Mouse (Mus musculus) heart, embryonic 13.5 days (tissue): ENCODE measurements around the gene Coa5. TPM values are rescaled to one million over a fixed set of nuclear protein-coding genes. Genes with fewer than 3 reads are reported as not detected.
A peak's percentile ranks its signal among the peaks of the same experiment; 100 is the strongest.

ENCODE experiments used
- ATAC-seq: fragments of 200-750 bp; cut with Nextera tagmentation; 2 replicates; pipeline ENCODE4 v1.8.0; 2017; ENCODE audit warnings: moderate TSS enrichment; ENCODE audit not compliant: insufficient number of reproducible peaks, low FRiP score, low TSS enrichment; ENCODE audit errors: extremely low read depth
- H3K27ac ChIP-seq: fragments of 300-500 bp; sonication (generic); replicated peaks from 2 replicates; pipeline ENCODE4 v1.5.1; 2015; ENCODE audit warnings: moderate library complexity, mild to moderate bottlenecking, inconsistent platforms
- H3K27me3 ChIP-seq: fragments of 300-500 bp; sonication (generic); replicated peaks from 2 replicates; pipeline ENCODE4 v1.6.1; 2015; ENCODE audit warnings: mild to moderate bottlenecking, inconsistent platforms
- H3K36me3 ChIP-seq: fragments of 300-500 bp; sonication (generic); 2 replicates; pipeline ENCODE4 v1.6.1; 2015; ENCODE audit warnings: mild to moderate bottlenecking, inconsistent platforms
- H3K4me1 ChIP-seq: fragments of 300-500 bp; sonication (generic); 2 replicates; pipeline ENCODE4 v1.6.1; 2015; ENCODE audit warnings: inconsistent platforms
- H3K4me2 ChIP-seq: fragments of 300-500 bp; sonication (generic); 2 replicates; pipeline ENCODE4 v1.6.1; 2015; ENCODE audit warnings: inconsistent platforms, mild to moderate bottlenecking, moderate library complexity
- H3K4me3 ChIP-seq: fragments of 300-500 bp; sonication (generic); 2 replicates; pipeline ENCODE4 v1.5.1; 2015; ENCODE audit warnings: moderate library complexity, mild to moderate bottlenecking, inconsistent platforms
- H3K9ac ChIP-seq: fragments of 300-500 bp; sonication (generic); 2 replicates; pipeline ENCODE4 v1.6.1; 2015; ENCODE audit warnings: inconsistent platforms, mild to moderate bottlenecking, moderate library complexity
- H3K9me3 ChIP-seq: fragments of 300-500 bp; sonication (generic); 2 replicates; pipeline ENCODE4 v1.6.1; 2016; ENCODE audit warnings: inconsistent platforms
- WGBS: fragments of 180-500 bp; shearing (Covaris S2); methylation state at CpG from one replicate; pipeline ENCODE4 v1.1.7; 2015; ENCODE audit warnings: mixed read lengths; 5-methylcytosine and 5-hydroxymethylcytosine counted together
- polyA plus RNA-seq: library from polyadenylated mRNA; unstranded; fragments of >200 nt; fragmentation: Nextera tagmentation; extraction: Ambion mirVana; gene quantifications from 2 replicates; pipeline ENCODE4 v1.2.1, GENCODE M21; 2015

Coa5 gene
- polyA plus RNA-seq, 1 experiment from 2014 or later, result 56.8 TPM

- H3K4me1 ChIP-seq, result peaks cover 28% of the 10 kb centered on the region
- H3K4me2 ChIP-seq, result no peak overlapping the region
- H3K27ac ChIP-seq, result no peak overlapping the region
- H3K27me3 ChIP-seq, result no peaks in the 10 kb centered on the region
- H3K4me3 ChIP-seq, result no peak overlapping the region
- H3K9ac ChIP-seq, result no peak overlapping the region
- no peak for ATAC-seq
- peaks cover 42% of the 10 kb centered on the region for H3K36me3 ChIP-seq
- no peaks in the 10 kb centered on the region for H3K9me3 ChIP-seq
- WGBS, result 89% methylated on average over 1 of the region's 1 CpGs
These were observed 33.4 kb downstream of the Coa5 start for GRCm38 (mm10) chr1:37396481-37396880.

DNA sequence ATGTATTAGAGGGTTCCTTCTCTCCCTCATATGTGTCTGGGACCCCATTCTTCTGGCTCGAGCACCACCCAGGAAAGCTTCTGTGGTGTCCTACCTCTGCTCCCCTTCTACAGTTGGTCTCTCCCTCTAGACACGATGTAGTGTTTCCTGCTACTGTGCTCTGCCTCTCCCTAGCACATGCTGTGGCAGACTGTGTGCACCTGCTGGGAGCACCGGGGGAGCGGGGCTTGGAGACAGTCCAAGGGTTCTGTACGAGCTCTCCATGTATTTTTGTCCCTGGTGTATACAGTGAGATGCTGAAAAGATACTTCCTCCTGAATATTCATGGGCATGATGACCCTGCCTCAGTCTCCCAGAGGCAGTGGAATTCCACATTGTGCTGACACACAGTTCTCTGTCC lies 36.7 kb downstream of the Coa5 start:
- Histone ChIP-seq H3K4me1 (peaks cover 9% of the 10 kb centered on the region), H3K27me3 (no peaks in the 10 kb centered on the region), H3K27ac (no peak overlapping the region), H3K9me3 (no peaks in the 10 kb centered on the region), H3K4me2 (no peak overlapping the region), H3K36me3 (peaks cover 62% of the 10 kb centered on the region), H3K9ac (no peak overlapping the region), H3K4me3 (no peak overlapping the region)
- WGBS, result 58% methylated on average over 5 of the region's 5 CpGs
- ATAC-seq, result no peak

DNA sequence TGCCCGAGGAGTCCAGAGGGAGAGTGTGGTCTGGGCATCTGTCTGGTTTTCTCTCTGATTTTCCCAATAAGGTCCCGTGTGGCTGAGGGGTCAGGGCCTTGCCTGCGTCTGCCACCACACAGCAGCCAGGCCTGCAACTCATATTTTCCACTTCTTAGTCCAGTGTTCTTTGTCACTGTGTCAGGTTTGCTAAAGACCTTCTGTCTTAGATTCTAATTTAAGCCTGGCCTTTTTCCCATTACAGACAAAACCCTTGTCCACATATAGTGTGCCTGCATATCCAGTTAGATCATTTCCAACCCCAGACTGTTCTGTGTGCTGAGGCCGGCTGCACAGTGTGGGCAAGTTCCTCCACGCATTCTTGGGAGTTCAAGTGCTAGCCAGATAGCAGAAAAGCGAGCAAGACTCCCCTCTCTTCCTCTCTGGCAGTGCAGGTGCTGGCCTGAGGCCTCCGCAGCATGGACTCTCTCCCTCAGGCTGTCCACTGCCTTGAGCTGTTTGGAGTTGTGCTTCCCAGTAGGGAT lies 43.4 kb downstream of the Coa5 start:
- Histone ChIP-seq H3K4me1 (peaks cover 57% of the 10 kb centered on the region), H3K27ac (peak overlapping the region; percentile 92), H3K9me3 (no peaks in the 10 kb centered on the region), H3K27me3 (no peaks in the 10 kb centered on the region), H3K36me3 (peaks cover 29% of the 10 kb centered on the region), H3K9ac (peak overlapping the region; percentile 50; the same call in 1 of the 2 replicates), H3K4me2 (no peak overlapping the region), H3K4me3 (no peak overlapping the region)
- peak; percentile 49; the same call in 1 of the 2 replicates for ATAC-seq
- WGBS, result 26% methylated on average over 7 of the region's 7 CpGs

- H3K4me3 ChIP-seq, result no peak overlapping the region
- no peak overlapping the region for H3K9ac ChIP-seq
- H3K27ac ChIP-seq, result peak overlapping the region; percentile 78
- H3K4me2 ChIP-seq, result no peak overlapping the region
- H3K36me3 ChIP-seq, result peaks cover 23% of the 10 kb centered on the region
- H3K27me3 ChIP-seq, result no peaks in the 10 kb centered on the region
- H3K4me1 ChIP-seq, result peaks cover 58% of the 10 kb centered on the region
- no peak; the same call in 1 of the 2 replicates for ATAC-seq
- H3K9me3 ChIP-seq, result no peaks in the 10 kb centered on the region
- WGBS, result 46% methylated on average over 3 of the region's 3 CpGs
These were observed 45.6 kb downstream of the Coa5 start for GRCm38 (mm10) chr1:37384304-37384703.

- Histone ChIP-seq H3K27ac (no peak overlapping the region), H3K9ac (no peak overlapping the region), H3K27me3 (no peaks in the 10 kb centered on the region), H3K36me3 (peaks cover 36% of the 10 kb centered on the region), H3K4me1 (peaks cover 37% of the 10 kb centered on the region), H3K4me2 (no peak overlapping the region), H3K9me3 (no peaks in the 10 kb centered on the region), H3K4me3 (no peak overlapping the region)
- ATAC-seq, result no peak
- 79% methylated on average over 5 of the region's 5 CpGs for WGBS
These were observed 49.0 kb downstream of the Coa5 start for GRCm38 (mm10) chr1:37380913-37381312.

DNA sequence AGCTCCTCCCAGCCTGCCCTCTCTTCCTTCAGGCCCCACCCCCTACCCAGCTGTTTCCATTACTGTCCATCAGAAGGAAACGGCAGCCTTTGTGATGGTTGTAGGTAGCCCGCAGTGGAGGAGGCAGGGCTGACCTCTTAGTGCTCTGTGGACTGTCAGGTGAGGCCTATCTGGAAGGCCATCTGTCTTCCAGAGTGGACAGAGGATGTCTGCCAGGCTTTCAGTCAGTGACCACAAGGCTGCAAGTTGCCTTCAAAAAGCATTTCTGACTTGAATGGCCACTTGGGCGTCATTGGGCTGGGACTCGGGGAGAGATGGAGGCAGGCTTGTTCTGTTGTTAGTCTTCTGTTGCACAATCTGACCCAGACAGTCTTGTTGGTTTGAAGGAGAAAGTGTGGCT lies 50.4 kb downstream of the Coa5 start:
- H3K4me3 ChIP-seq, result no peak overlapping the region
- peaks cover 44% of the 10 kb centered on the region for H3K36me3 ChIP-seq
- 54% methylated on average over 4 of the region's 4 CpGs for WGBS
- no peak overlapping the region for H3K4me2 ChIP-seq
- no peak overlapping the region for H3K9ac ChIP-seq
- H3K27ac ChIP-seq, result no peak overlapping the region
- no peak for ATAC-seq
- peaks cover 24% of the 10 kb centered on the region for H3K4me1 ChIP-seq
- H3K9me3 ChIP-seq, result no peaks in the 10 kb centered on the region
- H3K27me3 ChIP-seq, result no peaks in the 10 kb centered on the region

- no peak overlapping the region for H3K9ac ChIP-seq
- no peaks in the 10 kb centered on the region for H3K9me3 ChIP-seq
- H3K27me3 ChIP-seq, result no peaks in the 10 kb centered on the region
- 90% methylated on average over 5 of the region's 5 CpGs for WGBS
- H3K36me3 ChIP-seq, result peaks cover 46% of the 10 kb centered on the region
- no peak overlapping the region for H3K4me3 ChIP-seq
- no peak for ATAC-seq
- H3K4me1 ChIP-seq, result peaks cover 10% of the 10 kb centered on the region; the same call in 1 of the 2 replicates
- H3K4me2 ChIP-seq, result no peak overlapping the region
- no peak overlapping the region for H3K27ac ChIP-seq
These were observed 51.8 kb downstream of the Coa5 start for GRCm38 (mm10) chr1:37378095-37378494.

DNA sequence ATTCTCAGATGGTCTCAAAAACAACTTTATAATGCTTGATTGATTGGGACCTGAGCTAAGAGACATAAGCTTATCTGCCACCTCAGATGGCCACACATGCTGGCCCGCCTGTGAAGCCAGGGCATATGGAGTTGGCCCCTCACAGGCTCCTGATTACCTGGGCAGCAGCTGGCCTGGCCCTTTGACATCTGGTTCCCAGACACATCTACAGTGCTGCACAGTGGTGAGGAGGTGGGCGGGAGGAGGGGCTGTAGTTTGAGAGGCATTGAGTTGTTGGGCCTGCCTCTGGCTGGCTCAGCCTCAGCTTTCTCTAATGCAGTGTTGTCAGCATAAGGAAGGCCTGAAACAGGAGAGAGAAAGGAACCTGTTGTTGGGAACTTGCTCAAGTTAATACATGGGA lies 53.2 kb downstream of the Coa5 start:
- WGBS, result 78% methylated on average over 2 of the region's 2 CpGs
- H3K4me1 ChIP-seq, result 0 out of 2 replicates have a peak, but pooled peaks cover 3% of the 10 kb centered on the region
- H3K27ac ChIP-seq, result no peak overlapping the region
- no peak overlapping the region for H3K4me2 ChIP-seq
- no peak overlapping the region for H3K4me3 ChIP-seq
- H3K9me3 ChIP-seq, result no peaks in the 10 kb centered on the region
- no peaks in the 10 kb centered on the region for H3K27me3 ChIP-seq
- ATAC-seq, result no peak
- no peak overlapping the region for H3K9ac ChIP-seq
- peaks cover 52% of the 10 kb centered on the region for H3K36me3 ChIP-seq

GRCm38 (mm10) chr1:37376177-37376576 lies 53.7 kb downstream of the Coa5 start:
- no peak overlapping the region for H3K4me2 ChIP-seq
- no peaks in the 10 kb centered on the region for H3K27me3 ChIP-seq
- H3K9ac ChIP-seq, result no peak overlapping the region
- no peak for ATAC-seq
- peaks cover 48% of the 10 kb centered on the region for H3K36me3 ChIP-seq
- H3K4me3 ChIP-seq, result no peak overlapping the region
- WGBS, result 83% methylated on average over 8 of the region's 8 CpGs
- no peaks in the 10 kb centered on the region for H3K9me3 ChIP-seq
- no peak overlapping the region for H3K27ac ChIP-seq
- H3K4me1 ChIP-seq, result no peaks in the 10 kb centered on the region

DNA sequence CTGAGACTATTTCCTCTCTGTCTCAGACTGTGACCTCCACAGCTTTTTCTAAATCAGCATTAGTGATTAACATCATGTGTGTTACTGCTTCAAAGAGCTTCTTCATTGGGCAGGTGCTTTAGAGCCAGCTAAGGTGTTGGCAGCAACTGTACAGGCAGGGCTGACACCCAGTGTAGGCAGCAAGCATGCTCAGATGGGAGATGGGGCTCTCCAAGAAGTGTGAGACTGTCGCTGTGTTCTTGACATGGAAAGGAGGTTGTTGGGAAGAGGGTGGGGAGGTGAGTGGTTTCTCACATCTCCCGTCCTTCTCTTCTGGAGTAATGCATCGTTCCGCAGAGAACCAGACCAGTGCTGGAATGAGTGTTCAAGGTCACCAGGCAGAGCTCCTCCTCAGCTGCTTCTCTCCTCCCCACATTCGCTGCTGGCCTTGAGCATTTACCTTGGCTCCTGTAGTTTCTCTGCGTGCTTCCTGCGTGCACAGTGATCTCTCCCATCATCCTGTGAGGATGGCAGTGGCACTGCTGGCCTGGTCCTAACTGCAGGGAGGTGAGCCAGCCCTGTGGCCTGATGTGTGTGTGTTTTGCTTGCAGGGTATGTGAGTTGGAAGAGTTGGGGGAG lies 61.0 kb downstream of the Coa5 start:
- Histone ChIP-seq H3K4me1 (peaks cover 10% of the 10 kb centered on the region), H3K4me2 (no peak overlapping the region), H3K9ac (no peak overlapping the region), H3K9me3 (no peaks in the 10 kb centered on the region), H3K36me3 (peaks cover 49% of the 10 kb centered on the region), H3K4me3 (no peak overlapping the region), H3K27me3 (no peaks in the 10 kb centered on the region), H3K27ac (no peak overlapping the region)
- 52% methylated on average over 7 of the region's 7 CpGs for WGBS
- ATAC-seq, result no peak

GRCm38 (mm10) chr1:37368125-37368524 lies 61.8 kb downstream of the Coa5 start:
- H3K27ac ChIP-seq, result no peak overlapping the region
- no peak overlapping the region for H3K9ac ChIP-seq
- no peaks in the 10 kb centered on the region for H3K27me3 ChIP-seq
- H3K4me1 ChIP-seq, result peaks cover 10% of the 10 kb centered on the region
- WGBS, result 82% methylated on average over 10 of the region's 10 CpGs
- no peak for ATAC-seq
- H3K9me3 ChIP-seq, result no peaks in the 10 kb centered on the region
- peaks cover 50% of the 10 kb centered on the region for H3K36me3 ChIP-seq
- no peak overlapping the region for H3K4me3 ChIP-seq
- H3K4me2 ChIP-seq, result no peak overlapping the region
